Mouse (Mus musculus) neutrophil, adult 65 days (primary cell): Measurements from ENCODE around the gene Adad2. TPM values are rescaled to one million over a fixed set of nuclear protein-coding genes. Genes with fewer than 3 reads are reported as not detected.

ENCODE experiments used
- total RNA-seq: library from RNA; stranded (reverse); gene quantifications from 2 replicates; pipeline ENCODE4 v1.2.4, GENCODE M21; 2023

Gene Adad2
- total RNA-seq: not detected in 2 replicates

DNA sequence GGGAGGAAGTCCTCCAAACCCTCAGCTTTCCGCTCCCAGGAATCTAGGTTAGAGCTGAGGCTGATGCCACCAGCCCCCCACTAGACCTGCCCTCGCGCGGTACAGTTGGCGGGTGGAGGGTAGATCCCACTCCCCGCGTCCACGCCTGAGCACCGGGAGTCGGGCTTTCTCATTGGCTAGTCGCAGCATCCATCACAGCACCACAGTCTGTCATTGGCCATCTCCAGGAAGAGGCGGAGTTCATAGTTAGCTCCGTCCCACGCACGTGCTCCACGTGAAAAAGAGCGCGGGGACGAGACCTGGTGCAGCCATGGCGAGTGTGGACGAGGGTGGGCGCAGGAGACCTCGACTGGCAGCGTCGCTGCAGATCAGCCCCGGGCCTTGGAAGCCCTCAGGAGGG is at the start of gene Adad2:
Gene Adad2 (plus strand): TSS at position 277 of the 400 bp plus-strand sequence.

DNA sequence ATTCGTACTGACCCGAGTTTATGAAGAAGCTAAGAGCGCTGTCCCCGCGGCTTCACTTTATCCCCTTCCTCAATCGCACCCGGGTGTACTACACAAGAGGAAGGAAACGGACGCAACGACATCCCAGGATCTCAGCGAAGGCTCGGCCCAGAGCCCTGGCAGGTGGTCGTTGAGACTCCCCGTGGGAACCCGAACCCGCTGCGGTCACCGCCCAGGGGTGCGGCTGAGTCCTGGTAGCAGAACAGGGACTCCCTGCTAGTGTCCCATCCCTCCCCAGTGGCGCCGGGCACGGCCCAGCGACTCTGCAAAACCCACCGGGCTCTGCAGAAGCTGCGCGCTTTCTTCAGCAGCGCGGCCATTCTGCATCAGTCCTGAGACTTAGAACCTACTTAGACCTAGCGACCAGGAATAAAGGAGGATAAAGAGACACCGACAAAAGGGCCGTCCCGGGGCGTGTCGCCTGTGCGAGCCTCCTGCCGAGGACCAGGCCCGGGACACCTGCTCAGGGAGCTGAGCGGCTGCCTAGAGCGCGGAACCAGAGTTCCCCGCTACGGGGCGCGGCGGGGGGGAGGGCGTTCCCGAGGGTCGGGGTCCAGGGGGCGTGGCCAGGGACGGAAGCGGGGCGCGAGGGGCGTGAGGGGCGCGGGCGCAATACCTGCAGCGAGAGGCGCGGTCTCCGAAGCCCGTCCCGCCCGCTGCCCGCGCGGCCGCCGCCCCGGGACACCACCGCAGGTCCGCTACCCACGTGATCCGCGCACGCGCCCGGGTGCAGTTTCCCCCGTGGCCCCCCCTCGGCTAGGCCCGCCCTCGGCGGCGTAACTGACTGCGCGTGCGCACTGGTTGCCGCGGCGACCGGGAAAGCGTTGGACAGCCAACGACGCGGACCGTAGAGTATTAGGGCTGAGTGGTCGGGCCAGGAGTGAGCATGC is 37.8 kb upstream of the Adad2 start, which contains the start of the genes Hsdl1 and Dnaaf1:
Gene Hsdl1 (minus strand): TSS at position 747 of the 929 bp plus-strand sequence.
Gene Dnaaf1 (plus strand): TSS at position 799 of the 929 bp plus-strand sequence.

DNA sequence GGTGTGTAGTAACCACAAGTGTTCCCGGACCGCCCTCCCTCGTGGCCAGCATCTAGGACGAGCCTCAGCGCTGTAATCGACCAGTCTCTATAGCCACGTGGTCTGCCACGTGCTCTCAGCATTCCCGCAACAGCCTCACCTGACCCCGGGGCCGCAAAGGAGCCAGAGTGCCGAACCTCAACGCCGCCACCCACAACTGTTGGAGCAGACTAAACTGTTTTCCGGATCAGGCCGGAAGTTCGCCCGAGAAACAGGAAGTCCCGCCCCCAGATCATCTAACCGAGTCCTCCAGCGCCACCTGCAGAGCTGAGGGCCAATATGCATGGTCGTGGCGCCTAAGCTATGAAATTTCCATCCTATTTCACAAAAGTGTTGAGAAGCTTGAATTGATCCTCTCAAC is 7.6 kb upstream of the Adad2 start, which contains the start of gene Taf1c:
Gene Taf1c (minus strand): TSS at position 227 of the 400 bp plus-strand sequence.

GRCm38 (mm10) chr8:119635378-119635777 is 22.8 kb downstream of the Adad2 start, which contains the start of gene Kcng4:
Kcng4 (minus strand) TSS chr8:119635680.

Other genes starting within 250 kb of the Adad2 start
- gene Mlycd, start 217.9 kb upstream of the Adad2 start, total RNA-seq: 8.9 and 9.8 TPM in 2 replicates
- gene Osgin1, start 178.6 kb upstream of the Adad2 start, total RNA-seq: 453 and 495 TPM in 2 replicates
- gene Necab2, start 166.0 kb upstream of the Adad2 start, total RNA-seq: 2.5 and 4.0 TPM in 2 replicates
- gene Slc38a8, start 111.0 kb upstream of the Adad2 start, total RNA-seq: not detected in 2 replicates
- gene Mbtps1, start 54.0 kb upstream of the Adad2 start, total RNA-seq: 44.8 and 59.4 TPM in 2 replicates
- 26.0 and 40.6 TPM in 2 replicates for gene Hsdl1, start 37.6 kb upstream of the Adad2 start, total RNA-seq
- 0.16 and 0.18 TPM in 2 replicates for gene Dnaaf1, start 37.5 kb upstream of the Adad2 start, total RNA-seq
- 6.2 and 8.7 TPM in 2 replicates for gene Taf1c, start 7.5 kb upstream of the Adad2 start, total RNA-seq
- not detected in 2 replicates for gene Kcng4, start 22.9 kb downstream of the Adad2 start, total RNA-seq
- not detected in 2 replicates for gene Wfdc1, start 53.6 kb downstream of the Adad2 start, total RNA-seq
- gene Atp2c2, start 87.3 kb downstream of the Adad2 start, total RNA-seq: 0.27 and 0.28 TPM in 2 replicates
- gene Tldc1, start 165.7 kb downstream of the Adad2 start, total RNA-seq: 7.8 and 8.8 TPM in 2 replicates
- gene Cotl1, start 227.8 kb downstream of the Adad2 start, total RNA-seq: 958 and 1,043 TPM in 2 replicates
- gene Klhl36, start 249.5 kb downstream of the Adad2 start, total RNA-seq: 15.3 and 21.9 TPM in 2 replicates